Mouse (Mus musculus): Measurements from ENCODE around the gene Gm826.

Gene Gm826

GRCm38 (mm10) chr2:160360234-160360874 lies 26.4 kb upstream of the Gm826 start:
- POLR2A ChIA-PET = interaction anchor here in 1 of 4 experiments (0.6 kb wide), 1 partner anchor 10 kb away, joined by 3 read pairs; no protein-coding TSS in a partner anchor
- CTCF ChIA-PET = interaction anchor here in 2 of 4 experiments (0.6 to 1.2 kb wide), 2 partner anchors 218 to 392 kb away, joined by 3 to 4 read pairs; no protein-coding TSS in a partner anchor

- POLR2A ChIA-PET = no interaction called here
- CTCF ChIA-PET = no interaction called here
Observed at GRCm38 (mm10) chr2:160358896-160359295, 24.9 kb upstream of the Gm826 start.

- ChIA-PET POLR2A (no interaction called here), CTCF (interaction anchor here in 2 of 4 experiments (0.6 kb wide), 2 partner anchors 233 to 406 kb away, joined by 6 to 9 read pairs; no protein-coding TSS in a partner anchor)
Observed at GRCm38 (mm10) chr2:160357442-160357841, 23.5 kb upstream of the Gm826 start.

- ChIA-PET POLR2A (no interaction called here), CTCF (interaction anchor here in 3 of 4 experiments (0.5 to 0.6 kb wide), 4 partner anchors 111 to 1507 kb away, joined by 3 to 6 read pairs (median 3); no protein-coding TSS in a partner anchor)
Observed at GRCm38 (mm10) chr2:160356132-160356531, 22.2 kb upstream of the Gm826 start.

GRCm38 (mm10) chr2:160354319-160354718 lies 20.4 kb upstream of the Gm826 start:
- POLR2A ChIA-PET = no interaction called here
- CTCF ChIA-PET = interaction anchor here in 3 of 4 experiments (0.6 to 1.8 kb wide), 14 partner anchors 9 to 440 kb away, joined by 3 to 10 read pairs (median 3); partner anchors contain the start of gene Mafb (in 1 of the 3)

- CTCF ChIA-PET = interaction anchor here in 1 of 4 experiments (1.8 kb wide), 1 partner anchor 14 kb away, joined by 10 read pairs; no protein-coding TSS in a partner anchor
- POLR2A ChIA-PET = no interaction called here
Observed at GRCm38 (mm10) chr2:160353581-160353980, 19.6 kb upstream of the Gm826 start.

GRCm38 (mm10) chr2:160351038-160351574 lies 17.1 kb upstream of the Gm826 start:
- ChIA-PET POLR2A (no interaction called here), CTCF (interaction anchor here in 1 of 4 experiments (0.7 kb wide), 1 partner anchor 204 kb away, joined by 4 read pairs; no protein-coding TSS in a partner anchor)

- POLR2A ChIA-PET = interaction anchor here in 1 of 4 experiments (1.4 kb wide), 1 partner anchor 18 kb away, joined by 3 read pairs; the partner anchor contains the start of gene Mafb
- CTCF ChIA-PET = no interaction called here
Observed at GRCm38 (mm10) chr2:160349578-160349977, 15.6 kb upstream of the Gm826 start.

- ChIA-PET POLR2A (interaction anchor here in 1 of 4 experiments (0.7 kb wide), 1 partner anchor 135 kb away, joined by 6 read pairs; no protein-coding TSS in a partner anchor), CTCF (no interaction called here)
Observed at GRCm38 (mm10) chr2:160348796-160349195, 14.8 kb upstream of the Gm826 start.

GRCm38 (mm10) chr2:160348072-160348604 lies 14.2 kb upstream of the Gm826 start:
- CTCF ChIA-PET = interaction anchor here in 2 of 4 experiments (0.5 to 0.6 kb wide), 4 partner anchors 64 to 853 kb away, joined by 3 to 12 read pairs (median 4); no protein-coding TSS in a partner anchor
- POLR2A ChIA-PET = interaction anchor here in 3 of 4 experiments (0.6 to 1.1 kb wide), 6 partner anchors 14 to 504 kb away, joined by 3 to 6 read pairs (median 4); partner anchors contain the start of gene Gm826 (in 1 of the 3)

- CTCF ChIA-PET = interaction anchor here in 1 of 4 experiments (1.1 kb wide), 1 partner anchor 9 kb away, joined by 3 read pairs; no protein-coding TSS in a partner anchor
- POLR2A ChIA-PET = interaction anchor here in 1 of 4 experiments (1.6 kb wide), 1 partner anchor 20 kb away, joined by 5 read pairs; no protein-coding TSS in a partner anchor
Observed at GRCm38 (mm10) chr2:160345644-160346043, 11.7 kb upstream of the Gm826 start.

GRCm38 (mm10) chr2:160340121-160340520 lies 6.2 kb upstream of the Gm826 start:
- CTCF ChIA-PET = no interaction called here
- POLR2A ChIA-PET = no interaction called here

- ChIA-PET POLR2A (no interaction called here), CTCF (interaction anchor here in 1 of 4 experiments (0.7 kb wide), 1 partner anchor 16 kb away, joined by 6 read pairs; no protein-coding TSS in a partner anchor)
Observed at GRCm38 (mm10) chr2:160339595-160339994, 5.6 kb upstream of the Gm826 start.

GRCm38 (mm10) chr2:160336053-160336452 lies 2.1 kb upstream of the Gm826 start:
- POLR2A ChIA-PET = no interaction called here

GRCm38 (mm10) chr2:160335043-160335442 lies 1.1 kb upstream of the Gm826 start:
- ChIA-PET CTCF (interaction anchor here in 1 of 4 experiments (0.8 kb wide), 1 partner anchor 19 kb away, joined by 3 read pairs; no protein-coding TSS in a partner anchor), POLR2A (no interaction called here)

More at GRCm38 (mm10) chr2:160336053-160336452, 2.1 kb upstream of the Gm826 start:
- CTCF ChIA-PET = interaction anchor here in 1 of 4 experiments (0.8 kb wide), 1 partner anchor 18 kb away, joined by 3 read pairs; no protein-coding TSS in a partner anchor

GRCm38 (mm10) chr2:160332516-160333325 lies 1.2 kb downstream of the Gm826 start:
- ChIA-PET POLR2A (interaction anchor here in 1 of 4 experiments (1.5 kb wide), 1 partner anchor 15 kb away, joined by 3 read pairs; no protein-coding TSS in a partner anchor), CTCF (interaction anchor here in 1 of 4 experiments (0.6 kb wide), 1 partner anchor 213 kb away, joined by 3 read pairs; no protein-coding TSS in a partner anchor)

- POLR2A ChIA-PET = no interaction called here
Observed at GRCm38 (mm10) chr2:160328886-160329285, 5.1 kb downstream of the Gm826 start.

GRCm38 (mm10) chr2:160327716-160328115 lies 6.2 kb downstream of the Gm826 start:
- ChIA-PET POLR2A (no interaction called here), CTCF (no interaction called here)

More at GRCm38 (mm10) chr2:160328886-160329285, 5.1 kb downstream of the Gm826 start:
- CTCF ChIA-PET = interaction anchor here in 1 of 4 experiments (0.6 kb wide), 1 partner anchor 724 kb away, joined by 7 read pairs; no protein-coding TSS in a partner anchor

All from embryonic stem cell, embryonic (primary cell).